Mouse (Mus musculus) lung, embryonic 14.5 days (tissue): ENCODE data around the gene Tmem270. TPM values are rescaled to one million over a fixed set of nuclear protein-coding genes. Genes with fewer than 3 reads are reported as not detected.
"Not testable (repeated sequence)": the region's sequence is repeated elsewhere in the genome, so short reads cannot be mapped to it uniquely, and the experiment has no call there.

Experiments
- ATAC-seq: fragments of 200-750 bp; cut with Nextera tagmentation; 2 replicates; pipeline ENCODE4 v1.8.0; 2017; ENCODE audit warnings: mild to moderate bottlenecking, moderate TSS enrichment, moderate library complexity; ENCODE audit not compliant: insufficient read depth
- DNase-seq: peaks from one replicate; pipeline ENCODE4 v3.0.0-alpha.2; 2015
- H3K27ac ChIP-seq: fragments of 300-500 bp; sonication (generic); 2 replicates; pipeline ENCODE4 v1.5.1; 2014; ENCODE audit warnings: low read depth, mild to moderate bottlenecking, moderate library complexity
- H3K27me3 ChIP-seq: fragments of 300-500 bp; sonication (generic); 2 replicates; pipeline ENCODE4 v1.6.1; 2014; ENCODE audit warnings: low read length, control low read depth; ENCODE audit not compliant: insufficient read depth
- H3K36me3 ChIP-seq: fragments of 300-500 bp; sonication (generic); 2 replicates; pipeline ENCODE4 v1.6.1; 2014; ENCODE audit warnings: control low read depth; ENCODE audit not compliant: insufficient read depth
- H3K4me1 ChIP-seq: fragments of 300-500 bp; sonication (generic); 2 replicates; pipeline ENCODE4 v1.6.1; 2014; ENCODE audit warnings: antibody characterized with exemption, control low read depth; ENCODE audit not compliant: insufficient read depth
- H3K4me2 ChIP-seq: fragments of 300-500 bp; sonication (generic); 2 replicates; pipeline ENCODE4 v1.6.1; 2014; ENCODE audit warnings: mild to moderate bottlenecking
- H3K4me3 ChIP-seq: fragments of 300-500 bp; sonication (generic); 2 replicates; pipeline ENCODE4 v1.5.1; 2014; ENCODE audit warnings: low read depth, low read length
- H3K9ac ChIP-seq: fragments of 300-500 bp; sonication (generic); 2 replicates; pipeline ENCODE4 v1.6.1; 2014
- H3K9me3 ChIP-seq: fragments of 300-500 bp; sonication (generic); 2 replicates; pipeline ENCODE4 v1.6.1; 2016; ENCODE audit warnings: low read depth, low read length, control low read depth
- CTCF ChIP-seq: IDR thresholded peaks from 2 replicates; pipeline ENCODE4 v1.5.1; 2016; ENCODE audit warnings: antibody characterized with exemption, low read depth
- WGBS: fragments of 180-500 bp; shearing (Covaris S2); extraction: QIAGEN DNeasy Blood & Tissue Kit; methylation state at CpG from one replicate; pipeline ENCODE4 v1.1.7; 2014; 5-methylcytosine and 5-hydroxymethylcytosine counted together
- polyA plus RNA-seq: library from polyadenylated mRNA; unstranded; fragments of >200 nt; fragmentation: Nextera tagmentation; extraction: Ambion mirVana; gene quantifications from 2 replicates; pipeline ENCODE4 v1.2.1, GENCODE M21; 2014

Gene Tmem270
- polyA plus RNA-seq, 1 experiment from 2014 or later, result not detected

- DNase-seq (no peak), ATAC-seq (no peak)
- Histone ChIP-seq H3K27ac (no peak overlapping the region), H3K4me2 (no peak overlapping the region), H3K9ac (no peak overlapping the region), H3K4me3 (no peak overlapping the region), H3K4me1 (no peaks in the 10 kb centered on the region), H3K36me3 (0 out of 2 replicates have a peak, but pooled peaks cover 3% of the 10 kb centered on the region), H3K9me3 (no peaks in the 10 kb centered on the region), H3K27me3 (no peaks in the 10 kb centered on the region)
- no peak for TF ChIP-seq CTCF
- 61% methylated on average over 3 of the region's 3 CpGs for WGBS
These were observed 32.5 kb upstream of the Tmem270 start for GRCm38 (mm10) chr5:134939069-134939468.

GRCm38 (mm10) chr5:134936626-134937185 lies 30.2 kb upstream of the Tmem270 start:
- Histone ChIP-seq H3K27me3 (no peaks in the 10 kb centered on the region), H3K4me2 (no peak overlapping the region), H3K4me3 (no peak overlapping the region), H3K4me1 (no peaks in the 10 kb centered on the region), H3K9ac (no peak overlapping the region), H3K9me3 (no peaks in the 10 kb centered on the region), H3K36me3 (0 out of 2 replicates have a peak, but pooled peaks cover 3% of the 10 kb centered on the region), H3K27ac (no peak overlapping the region)
- TF ChIP-seq CTCF, result no peak
- WGBS, result 81% methylated on average over 6 of the region's 6 CpGs
- DNase-seq (no peak), ATAC-seq (no peak)

GRCm38 (mm10) chr5:134936051-134936450 lies 29.5 kb upstream of the Tmem270 start:
- H3K27me3 ChIP-seq, result no peaks in the 10 kb centered on the region
- H3K36me3 ChIP-seq, result 0 out of 2 replicates have a peak, but pooled peaks cover under 1% of the 10 kb centered on the region
- no peak for DNase-seq
- H3K27ac ChIP-seq, result no peak overlapping the region
- no peak overlapping the region for H3K9ac ChIP-seq
- H3K4me1 ChIP-seq, result no peaks in the 10 kb centered on the region
- no peak overlapping the region for H3K4me3 ChIP-seq
- ATAC-seq, result no peak
- 87% methylated on average over 6 of the region's 6 CpGs for WGBS
- TF ChIP-seq CTCF, result no peak
- H3K9me3 ChIP-seq, result no peaks in the 10 kb centered on the region
- H3K4me2 ChIP-seq, result no peak overlapping the region

- no peaks in the 10 kb centered on the region for H3K36me3 ChIP-seq
- H3K4me3 ChIP-seq, result no peak overlapping the region
- WGBS, result 86% methylated on average over 3 of the region's 3 CpGs
- H3K27me3 ChIP-seq, result no peaks in the 10 kb centered on the region
- no peak overlapping the region for H3K27ac ChIP-seq
- DNase-seq (no peak), ATAC-seq (no peak)
- no peak for TF ChIP-seq CTCF
- no peak overlapping the region for H3K4me2 ChIP-seq
- H3K9me3 ChIP-seq, result no peaks in the 10 kb centered on the region
- no peak overlapping the region for H3K9ac ChIP-seq
- no peaks in the 10 kb centered on the region for H3K4me1 ChIP-seq
These were observed 28.1 kb upstream of the Tmem270 start for GRCm38 (mm10) chr5:134934666-134935065.

GRCm38 (mm10) chr5:134933686-134934085 lies 27.2 kb upstream of the Tmem270 start:
- H3K9ac ChIP-seq, H3K4me2 ChIP-seq, H3K4me1 ChIP-seq, ATAC-seq, H3K9me3 ChIP-seq, H3K4me3 ChIP-seq, H3K27me3 ChIP-seq, H3K27ac ChIP-seq, DNase-seq, H3K36me3 ChIP-seq: not testable (repeated sequence)
- 84% methylated on average over 5 of the region's 5 CpGs for WGBS

- Histone ChIP-seq H3K4me3 (0 out of 2 replicates have a peak overlapping the region, but pooled peaks have one; percentile 73), H3K9me3 (no peaks in the 10 kb centered on the region), H3K4me2 (peak overlapping the region; percentile 98), H3K4me1 (no peaks in the 10 kb centered on the region), H3K27me3 (no peaks in the 10 kb centered on the region), H3K27ac (no peak overlapping the region), H3K36me3 (no peaks in the 10 kb centered on the region), H3K9ac (no peak overlapping the region)
- no peak for ATAC-seq
- no peak for TF ChIP-seq CTCF
- 89% methylated on average over 8 of the region's 8 CpGs for WGBS
- DNase-seq, result no peak
These were observed 26.7 kb upstream of the Tmem270 start for GRCm38 (mm10) chr5:134933281-134933680.

DNA sequence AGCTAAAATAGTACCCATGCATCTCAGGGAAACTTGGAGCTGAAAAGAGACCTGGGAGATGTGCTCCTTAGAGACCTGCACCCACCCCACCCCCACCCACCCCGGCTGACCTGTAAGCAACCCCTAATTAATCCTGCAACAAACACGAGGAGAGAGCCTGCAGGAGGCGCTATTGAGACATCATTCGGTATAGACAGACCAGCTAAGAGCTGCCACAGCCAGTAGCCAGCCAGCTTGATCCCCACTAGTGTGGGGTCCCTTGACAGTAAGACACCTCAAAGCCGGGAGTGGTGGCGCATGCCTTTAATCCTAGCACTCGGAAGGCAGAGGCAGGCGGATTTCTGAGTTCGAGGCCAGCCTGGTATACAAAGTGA lies 26.4 kb upstream of the Tmem270 start:
- peak; percentile 85 for DNase-seq
- WGBS, result 40% methylated on average over 9 of the region's 9 CpGs
- Histone ChIP-seq H3K9ac (peak overlapping the region; percentile 79), H3K9me3 (no peaks in the 10 kb centered on the region), H3K36me3 (no peaks in the 10 kb centered on the region), H3K4me3 (peak overlapping the region; percentile 73), H3K4me1 (no peaks in the 10 kb centered on the region), H3K4me2 (peak overlapping the region; percentile 98), H3K27me3 (no peaks in the 10 kb centered on the region), H3K27ac (no peak overlapping the region)
- peak; percentile 52 for TF ChIP-seq CTCF
- ATAC-seq, result peak; percentile 36; the same call in 1 of the 2 replicates
